Mouse (Mus musculus) left cerebral cortex, postnatal 36 days (tissue): ENCODE data around the gene Eri3. TPM values are rescaled to one million over a fixed set of nuclear protein-coding genes. Genes with fewer than 3 reads are reported as not detected.
A peak's percentile ranks its signal among the peaks of the same experiment; 100 is the strongest.

Experiments used
- DNase-seq, 2 experiments: peaks; one replicate each; pipeline ENCODE4 v3.0.0; 2021 to 2022; ENCODE audit warnings: low spot score in 2 of 2, mixed read lengths in 1 of 2
- intact Hi-C: fragments of 180-260 bp; cut with DNase I; formaldehyde crosslinking; loops from one replicate; pipeline ENCODE4 v1.15.1; 2025
- total RNA-seq, 2 experiments: library from RNA; stranded (reverse); gene quantifications; 2 replicates each; pipeline ENCODE4 v1.2.3; 2021

Gene Eri3
- total RNA-seq, 2 experiments from 2014 or later, result 215 to 252 TPM

DNA sequence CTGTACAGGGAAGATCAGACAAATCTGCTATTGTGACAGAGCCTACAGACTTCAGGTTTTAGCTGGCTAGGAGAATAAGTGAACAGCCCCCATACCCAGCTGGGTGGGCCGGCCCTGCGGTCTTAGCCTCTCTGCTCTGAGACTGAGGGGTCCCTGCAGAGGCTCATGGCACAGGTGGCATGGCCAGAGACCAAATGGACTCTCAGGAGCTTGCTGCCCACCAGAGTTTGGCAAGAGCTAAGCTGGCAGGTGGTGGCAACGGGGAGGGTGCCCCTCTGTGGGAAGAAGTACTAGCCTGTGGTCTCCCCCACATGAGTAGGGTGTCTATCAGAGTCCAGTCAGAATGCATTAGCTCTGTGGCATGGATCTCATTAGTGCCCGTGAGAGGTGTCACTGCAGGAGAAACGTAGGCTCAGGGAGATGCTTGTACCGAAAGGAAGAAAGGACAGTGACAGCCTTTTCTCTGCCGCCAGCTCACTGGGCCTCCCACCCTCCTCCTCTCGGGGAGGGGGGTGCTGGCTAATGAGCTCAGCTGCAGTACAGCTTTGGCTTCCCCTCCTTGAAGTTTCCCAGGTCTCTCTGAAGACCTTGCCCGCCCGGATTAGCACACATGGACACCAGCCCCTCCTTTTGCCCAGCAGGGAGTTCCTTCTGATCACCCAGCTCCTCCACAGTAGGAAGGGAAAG, 104.0 kb downstream of the Eri3 start:
- intact Hi-C loops, result no loop called here
- DNase-seq, result no peak

DNA sequence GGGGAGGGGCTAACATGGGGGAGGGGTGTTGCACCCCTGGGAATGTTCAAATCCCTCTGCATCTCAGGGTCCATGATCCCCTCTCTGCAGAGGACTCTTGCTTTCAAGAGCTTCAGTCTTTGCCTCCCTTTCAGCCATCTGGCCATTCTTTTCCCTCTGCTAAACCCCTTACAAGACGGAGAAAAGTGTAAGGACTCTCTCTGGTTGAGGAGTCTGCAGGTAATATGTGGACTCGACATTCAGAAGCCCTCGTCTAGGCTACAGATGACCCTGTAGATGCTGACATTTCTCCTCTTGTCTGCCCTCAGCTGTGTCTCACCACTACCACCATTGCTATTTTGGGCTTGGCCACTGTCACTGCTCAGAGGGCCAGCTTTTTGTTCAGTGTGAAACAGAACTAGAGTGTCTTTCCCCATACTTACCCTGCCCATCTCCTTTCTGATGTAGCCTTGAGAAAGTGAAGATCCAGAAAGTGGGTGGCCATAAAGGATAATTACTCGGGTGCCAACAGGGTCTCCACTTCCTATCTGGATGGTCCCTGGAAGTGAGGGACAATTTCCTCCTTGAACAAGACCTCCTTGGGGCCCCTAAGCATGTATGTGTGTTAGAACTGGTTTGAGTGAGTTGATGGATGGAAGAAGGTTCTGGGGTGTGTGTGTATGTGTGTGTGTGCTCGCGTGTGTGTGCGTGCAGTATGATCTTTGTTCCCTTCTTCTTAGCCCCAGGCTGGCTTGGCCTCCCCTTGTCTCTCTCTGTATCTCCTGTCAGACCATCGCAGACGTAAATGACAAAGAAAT, 104.7 kb downstream of the Eri3 start:
- intact Hi-C loops, result no loop called here
- no peak for DNase-seq

DNA sequence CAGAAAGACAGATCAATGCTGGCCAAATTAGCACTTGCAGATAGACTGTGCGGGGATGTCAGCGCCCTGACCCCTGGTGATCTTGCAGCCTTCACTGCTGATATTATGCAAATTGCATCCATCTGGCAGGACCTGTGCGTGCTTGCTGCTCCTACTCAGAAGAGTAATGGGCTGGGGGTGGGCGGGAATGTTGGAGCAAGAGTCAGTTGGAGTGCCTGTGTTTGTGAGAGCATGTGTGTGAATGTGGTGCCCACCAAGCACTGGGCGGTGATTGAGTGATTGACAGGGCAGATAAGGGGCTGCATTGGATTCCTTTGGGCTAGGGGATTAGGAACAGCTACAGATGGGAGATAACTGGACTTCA, 105.3 kb downstream of the Eri3 start:
- intact Hi-C loops, result no loop called here

DNA sequence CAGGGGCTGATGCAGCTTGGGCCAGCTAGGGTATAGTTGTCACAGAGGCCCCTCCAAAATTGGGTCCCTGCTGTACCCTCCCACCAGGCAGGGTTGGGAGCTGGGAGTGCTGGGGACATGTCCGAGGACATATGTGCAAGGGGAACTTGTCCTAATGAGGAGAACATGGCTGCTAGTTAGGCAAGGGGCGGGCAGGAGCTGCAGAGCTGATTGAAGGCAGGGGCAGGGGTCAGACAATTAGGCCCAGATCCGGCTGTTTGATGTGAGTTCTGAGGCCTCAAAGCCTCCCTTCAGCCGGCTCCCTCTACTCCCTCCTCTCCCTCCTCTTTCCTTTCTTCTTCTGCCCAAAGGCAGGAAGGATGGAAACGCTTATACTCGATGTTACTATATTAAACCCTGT, 106.8 kb downstream of the Eri3 start:
- no peak for DNase-seq
- intact Hi-C loops, result no loop called here

More for the DNA sequence above, 105.3 kb downstream of the Eri3 start:
- DNase-seq, result no peak

DNA sequence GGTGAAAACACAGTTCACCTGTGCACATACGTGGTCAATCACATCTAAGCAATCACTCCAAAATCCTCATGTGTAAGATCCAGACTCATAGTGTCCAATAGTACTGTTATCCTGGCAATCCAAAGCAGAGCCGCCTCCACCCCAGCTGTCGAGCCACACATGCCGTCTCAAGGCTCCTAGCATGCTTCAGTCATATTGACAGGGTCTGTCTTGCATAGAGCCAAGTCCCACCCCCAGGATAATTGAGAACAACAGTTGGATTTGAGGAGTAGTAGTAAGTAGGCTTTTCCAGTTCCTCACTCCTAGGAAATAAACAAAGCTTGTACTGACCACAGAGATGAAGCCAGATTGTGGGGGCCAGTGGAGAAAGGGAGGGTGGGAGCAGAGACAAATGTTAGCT, 107.5 kb downstream of the Eri3 start:
- no peak for DNase-seq
- intact Hi-C loops, result no loop called here

DNA sequence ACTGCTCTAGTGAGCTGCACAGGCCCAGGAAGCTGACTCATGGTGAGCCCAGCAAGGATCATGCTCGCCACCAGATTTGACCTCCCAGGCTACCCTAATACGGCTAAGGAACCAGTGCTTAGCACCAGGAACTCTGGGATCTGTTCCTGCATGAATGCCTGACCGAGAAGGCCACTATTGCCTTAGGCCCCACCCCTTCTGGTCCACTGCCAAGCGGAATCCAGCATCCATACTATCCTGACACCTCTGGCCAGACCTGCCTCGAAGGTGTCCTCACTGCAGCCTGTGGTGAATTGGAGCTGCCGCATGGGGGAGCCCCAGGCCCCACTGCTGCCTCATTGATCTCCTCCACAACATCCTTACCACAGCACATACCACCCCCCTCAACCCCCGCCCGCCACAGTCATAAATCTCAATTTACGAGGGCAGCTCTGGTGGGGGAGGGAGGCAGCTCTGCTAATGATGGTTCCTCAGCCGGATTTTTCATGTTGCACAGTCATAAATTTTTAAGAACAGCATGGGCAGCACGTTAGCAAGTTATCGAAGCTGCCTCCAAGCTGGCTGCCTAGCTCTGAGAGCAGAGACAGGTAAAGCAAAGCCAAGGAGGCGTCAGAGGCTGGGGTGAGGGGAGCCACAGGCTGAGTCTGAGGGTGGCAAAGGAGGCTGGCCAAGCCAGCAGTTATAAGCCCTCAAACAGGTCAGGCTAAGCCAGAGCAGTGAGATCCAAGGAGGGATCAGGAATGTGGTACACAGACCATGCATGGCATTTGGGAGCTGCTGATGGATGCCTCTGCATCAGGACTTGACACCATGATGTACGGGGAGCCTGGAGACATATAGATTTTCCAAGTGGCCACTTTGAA, 108.6 kb downstream of the Eri3 start:
- intact Hi-C loops, result no loop called here
- DNase-seq, result no peak

DNA sequence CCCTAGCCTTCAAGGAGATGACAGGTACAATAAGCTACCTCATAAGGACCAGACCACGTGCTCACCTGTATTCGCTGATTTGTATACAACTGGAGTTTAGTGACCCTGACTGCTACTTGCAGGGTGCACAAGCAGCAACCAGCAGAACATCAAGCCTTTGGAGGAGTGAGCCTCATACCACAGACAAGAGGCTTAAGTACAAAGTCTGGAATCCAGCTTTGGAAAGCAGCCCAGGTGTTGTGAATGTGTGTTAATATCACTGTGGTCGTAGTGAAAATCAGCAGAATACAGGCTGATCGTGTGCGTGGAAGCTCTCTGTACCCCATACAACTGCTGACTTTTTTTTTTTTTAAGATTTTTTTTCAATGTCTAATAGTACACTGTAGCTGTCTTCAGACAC, 109.8 kb downstream of the Eri3 start:
- DNase-seq, result no peak
- intact Hi-C loops, result no loop called here

DNA sequence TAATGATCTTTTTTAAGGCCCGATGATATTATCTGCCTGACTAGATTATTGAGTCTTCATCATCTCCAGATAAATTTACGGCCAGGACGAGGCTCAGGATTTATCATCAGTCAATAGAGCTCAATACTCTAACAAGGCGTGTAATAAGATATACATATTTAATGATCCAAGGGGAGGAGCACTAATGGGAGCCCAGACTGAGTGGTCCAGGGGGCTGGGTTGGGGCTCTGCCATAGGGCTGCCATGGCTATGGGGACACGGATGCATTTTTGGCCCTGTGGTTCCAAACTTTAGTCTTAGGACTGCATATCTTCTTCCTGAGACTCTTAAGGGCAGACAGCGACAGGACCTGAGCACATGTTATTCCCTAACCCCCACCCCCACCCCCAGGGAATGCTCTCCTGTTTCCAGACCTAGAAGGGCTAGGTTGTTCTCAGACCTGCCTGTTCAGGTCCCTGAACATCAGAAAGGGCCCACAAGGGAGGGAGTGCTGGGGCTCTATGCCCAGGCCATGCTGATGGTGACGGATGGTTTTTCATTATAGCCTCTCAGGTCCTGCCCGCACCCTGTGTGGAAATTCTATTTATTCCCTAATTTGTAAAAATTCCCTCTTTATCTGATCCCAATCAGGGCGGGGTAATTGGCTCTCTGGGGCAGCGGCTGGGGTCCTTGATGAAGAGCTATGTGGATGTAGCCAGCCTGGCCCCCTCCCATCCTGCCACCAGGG, 114.4 kb downstream of the Eri3 start:
- intact Hi-C loops, result no loop called here
- no peak for DNase-seq

DNA sequence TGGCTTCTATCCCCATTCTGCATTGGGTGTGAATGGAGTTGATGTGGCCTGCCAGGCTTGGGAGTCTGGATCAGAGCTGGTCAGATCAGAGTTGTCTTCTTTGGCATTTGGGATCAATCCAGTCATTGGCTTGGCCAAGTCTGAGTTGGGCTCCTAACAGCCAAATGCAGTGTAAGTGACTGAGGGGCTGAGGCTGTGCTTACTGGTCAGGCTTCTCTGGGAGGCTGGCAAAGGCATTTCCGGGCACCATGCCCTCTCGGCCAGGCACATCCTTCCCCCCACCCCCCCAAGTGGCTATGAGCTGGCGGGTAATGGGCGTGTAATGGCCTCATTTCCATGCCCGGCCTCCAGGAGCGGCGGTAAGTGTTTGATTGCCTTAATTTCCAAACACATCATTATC, 115.4 kb downstream of the Eri3 start:
- intact Hi-C loops, result no loop called here
- DNase-seq, result no peak

DNA sequence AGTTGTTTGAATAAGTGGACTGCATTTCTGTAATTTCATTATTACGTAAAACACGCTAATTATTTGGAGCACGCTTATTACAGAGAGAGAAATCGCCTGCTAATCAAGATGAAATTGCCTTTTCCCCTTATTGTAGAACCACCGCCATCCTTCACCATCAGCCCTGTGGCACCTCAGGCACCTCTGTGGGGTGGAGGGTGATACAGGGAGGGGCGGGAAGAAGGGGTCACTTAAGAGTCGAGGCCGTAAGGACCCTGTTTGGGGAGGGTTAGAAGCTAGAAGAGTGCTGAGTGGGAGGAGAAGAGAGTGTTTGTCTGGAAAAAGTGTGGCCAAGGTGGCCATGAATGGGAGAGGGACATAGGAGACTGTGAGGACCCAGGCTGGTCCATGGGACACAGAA, 115.9 kb downstream of the Eri3 start:
- intact Hi-C loops, result no loop called here
- no peak for DNase-seq

DNA sequence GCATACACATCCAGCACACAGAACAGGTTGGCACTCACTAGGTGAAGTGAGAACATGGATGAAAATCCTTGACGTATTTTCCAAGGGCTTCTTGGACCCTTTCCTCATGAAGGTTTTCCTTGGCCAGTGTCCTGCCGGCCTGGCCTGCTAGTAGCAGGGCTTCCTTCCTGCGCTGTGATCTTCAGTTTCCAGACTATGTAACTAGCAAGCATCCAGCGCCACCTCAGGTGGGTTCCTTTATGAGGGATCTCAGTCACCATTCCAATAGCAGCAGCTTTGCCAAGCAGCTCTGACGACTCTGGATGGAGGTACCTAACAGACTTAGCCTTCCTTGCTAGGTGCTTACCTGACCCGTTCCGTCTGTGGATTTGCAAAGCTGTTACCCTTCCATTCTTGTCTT, 119.7 kb downstream of the Eri3 start:
- DNase-seq, result no peak
- intact Hi-C loops, result no loop called here

DNA sequence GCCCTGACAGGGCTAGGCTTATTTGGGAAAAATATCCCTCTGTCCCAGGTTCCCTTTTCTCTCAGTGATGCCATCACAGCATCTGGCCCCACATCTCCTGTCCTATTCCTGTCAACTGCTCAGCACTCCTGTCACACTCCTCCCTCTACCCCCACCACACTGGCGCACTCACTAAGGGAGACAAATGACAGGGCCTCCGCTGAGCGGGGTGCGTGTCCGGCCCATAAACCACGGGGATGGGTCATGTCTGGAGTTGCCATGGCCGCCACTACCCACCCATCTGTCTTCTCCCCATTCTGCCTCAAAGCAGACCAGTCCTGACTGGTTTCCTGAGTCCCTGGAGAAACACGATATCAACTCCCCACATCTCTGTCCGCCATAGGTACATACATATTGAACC, 121.9 kb downstream of the Eri3 start:
- DNase-seq, result no peak
- intact Hi-C loops, result no loop called here

DNA sequence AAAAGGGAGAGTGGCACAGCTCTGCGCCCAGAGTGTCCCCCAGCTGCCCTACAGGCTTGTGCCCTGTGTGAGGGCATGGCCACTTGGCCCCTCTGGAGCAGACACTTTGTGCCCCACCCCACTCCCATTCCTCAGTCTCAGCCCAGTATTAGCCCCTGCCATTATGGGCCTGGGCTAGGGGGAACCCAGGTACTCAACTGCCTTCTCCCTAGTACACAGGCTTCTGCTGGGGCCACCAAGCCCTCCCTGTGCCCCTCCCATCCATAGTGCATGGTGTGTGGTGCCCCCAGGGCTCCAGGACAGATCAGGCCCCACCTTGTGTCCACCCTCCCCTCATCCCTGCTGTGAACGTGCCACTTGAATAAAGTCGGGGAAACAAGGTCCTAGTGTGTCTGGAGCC, 123.7 kb downstream of the Eri3 start:
- no peak for DNase-seq
- intact Hi-C loops, result no loop called here

DNA sequence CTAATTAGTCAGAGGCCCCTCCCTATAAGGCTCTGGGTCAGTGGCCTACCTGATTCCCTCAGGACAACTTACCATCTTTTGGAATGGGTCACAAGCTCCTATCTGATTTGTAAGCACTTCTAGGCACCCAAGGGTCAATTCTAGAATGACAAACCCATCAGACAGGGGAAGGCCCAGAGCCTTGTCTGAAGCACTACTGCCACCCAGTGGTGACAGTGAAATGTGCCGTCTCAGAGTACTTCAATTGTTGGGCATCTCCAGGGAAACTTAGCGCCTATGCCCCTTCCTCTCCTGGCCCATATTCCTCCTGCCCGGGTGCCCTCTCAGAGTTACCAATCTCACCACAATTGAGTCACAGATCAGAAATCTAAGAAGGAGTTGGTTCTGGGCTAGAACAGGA, 126.7 kb downstream of the Eri3 start:
- intact Hi-C loops, result loop anchor here (1.0 to 5.0 kb wide), 3 partner anchors 49 to 405 kb away; no protein-coding TSS in a partner anchor
- peak; percentile 57 to 68 for DNase-seq

DNA sequence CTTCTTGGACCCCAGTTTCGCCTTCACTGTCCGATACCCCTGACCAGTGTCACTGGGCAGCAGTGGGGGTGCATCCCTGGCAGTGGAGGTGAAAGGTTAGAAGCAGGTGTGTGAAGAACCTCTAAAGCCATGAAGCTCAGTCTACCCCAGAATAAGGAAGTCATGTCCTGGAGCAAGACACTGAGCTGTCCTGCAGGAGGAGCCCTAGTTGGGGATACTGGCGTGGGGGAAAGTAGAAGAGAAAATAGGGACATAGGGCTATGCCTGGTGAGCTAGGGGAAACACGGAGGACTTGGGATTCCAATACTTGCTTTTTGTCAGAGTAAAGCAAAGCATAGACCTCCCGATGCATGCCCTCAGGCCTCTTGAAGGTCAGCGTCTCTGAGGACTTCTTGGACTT, 130.8 kb downstream of the Eri3 start:
- no peak for DNase-seq
- intact Hi-C loops, result no loop called here

DNA sequence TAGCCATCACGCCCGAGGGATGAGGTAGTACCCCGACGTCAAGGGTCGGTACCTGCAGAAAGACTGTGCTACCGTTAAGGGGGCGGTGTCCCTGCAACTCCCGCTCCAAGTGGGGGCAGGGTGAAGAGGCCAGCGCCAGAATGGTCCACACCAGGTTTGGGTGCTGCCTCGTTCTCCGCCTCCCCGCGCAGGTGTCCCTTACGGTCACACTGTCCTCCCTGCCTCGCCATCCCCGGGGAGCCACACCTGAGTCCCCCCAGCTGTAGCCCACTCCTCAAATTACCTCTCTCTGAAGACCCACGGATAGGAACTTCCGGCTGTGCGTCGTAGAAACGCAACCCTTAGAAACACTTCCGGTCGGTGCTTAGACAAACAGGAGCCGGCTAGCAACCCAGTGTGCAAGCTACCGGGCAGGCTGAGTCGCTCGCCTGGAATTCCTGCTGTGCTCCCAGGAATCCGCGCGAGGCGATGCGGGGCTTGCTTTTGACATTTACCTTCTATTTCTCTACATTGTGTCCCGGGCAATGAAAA, 131.8 kb downstream of the Eri3 start, which contains the start of gene Dmap1:
Gene Dmap1 (minus strand): TSS at position 343 of the 531 bp plus-strand sequence.
- peak; percentile 86 for DNase-seq
- intact Hi-C loops, result no loop called here

DNA sequence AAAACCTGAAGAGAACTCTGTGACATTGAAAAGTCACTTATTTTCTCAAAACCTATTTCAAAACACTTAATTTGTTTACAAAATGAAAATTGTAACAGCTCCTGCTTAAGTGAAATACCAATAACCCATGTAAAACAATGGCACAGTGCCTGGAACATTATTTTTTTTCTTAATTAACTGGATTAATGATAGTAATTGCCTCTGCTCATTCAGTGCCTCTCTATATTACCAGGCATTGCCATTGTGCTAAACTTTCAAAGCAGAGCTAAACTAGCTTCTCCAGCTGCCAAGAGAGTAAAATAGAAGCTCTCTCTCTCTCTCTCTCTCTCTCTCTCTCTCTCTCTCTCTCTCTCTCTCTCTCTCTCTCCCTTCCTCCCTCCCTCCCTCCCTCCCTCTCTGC, 132.3 kb downstream of the Eri3 start:
- no peak for DNase-seq
- intact Hi-C loops, result no loop called here

DNA sequence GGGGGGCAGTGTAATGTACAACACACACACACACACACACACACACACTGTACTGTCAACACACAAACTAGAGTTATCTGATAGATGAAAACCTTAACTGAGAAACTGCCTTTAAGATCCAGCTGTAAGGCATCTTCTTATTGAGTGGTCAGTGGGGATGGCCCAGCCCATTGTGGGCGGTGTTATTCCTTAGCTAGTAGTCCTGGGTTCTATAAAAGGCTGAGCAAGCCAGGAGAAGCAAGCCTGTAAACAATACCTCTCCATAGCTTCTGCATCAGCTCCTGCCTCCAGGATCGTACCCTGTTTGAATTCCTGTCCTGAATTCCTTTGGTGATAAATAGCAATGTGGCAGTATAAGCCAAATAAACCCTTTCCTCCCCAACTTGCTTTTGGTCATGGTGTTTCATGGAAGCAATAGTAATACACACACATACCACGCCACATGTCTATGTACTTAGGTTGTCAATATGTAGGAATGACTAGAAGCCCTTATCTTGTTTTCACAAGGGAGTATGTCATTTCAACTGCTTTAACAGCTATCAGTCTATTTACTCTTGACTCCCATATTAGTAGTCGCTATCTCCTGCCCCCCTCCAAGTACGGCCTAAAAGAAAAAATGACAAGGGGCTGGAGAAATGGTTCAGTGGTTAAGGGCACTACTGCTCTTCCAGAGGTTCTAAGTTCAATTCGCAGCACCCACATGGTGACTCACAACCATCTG, 133.0 kb downstream of the Eri3 start:
- DNase-seq, result no peak
- intact Hi-C loops, result no loop called here

DNA sequence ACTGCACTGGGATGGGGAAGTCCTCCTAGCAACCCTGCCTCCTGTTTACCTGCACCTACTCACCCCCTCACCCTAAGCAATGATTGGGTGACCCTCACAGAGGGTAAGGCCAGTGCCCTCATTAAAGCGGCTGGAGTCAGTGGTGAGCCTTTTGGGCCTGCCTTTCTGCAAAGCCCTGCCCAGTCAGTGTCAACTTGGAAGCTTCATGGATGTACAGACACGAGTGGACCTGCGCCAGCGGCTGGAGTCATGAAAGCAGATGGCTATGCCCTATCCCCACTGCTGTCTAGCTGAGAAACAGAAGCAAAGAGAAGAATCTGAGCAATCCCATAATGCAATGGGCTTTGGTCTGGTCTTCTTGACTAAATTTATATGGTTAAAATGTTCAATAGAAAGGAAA, 136.2 kb downstream of the Eri3 start:
- no peak for DNase-seq
- intact Hi-C loops, result no loop called here
